Mouse (Mus musculus) stomach, embryonic 14.5 days (tissue): ENCODE measurements around the gene Abca5. TPM values are rescaled to one million over a fixed set of nuclear protein-coding genes. Genes with fewer than 3 reads are reported as not detected.
"Not testable (repeated sequence)": the region's sequence is repeated elsewhere in the genome, so short reads cannot be mapped to it uniquely, and the experiment has no call there.

Experiments used
- ATAC-seq: fragments of 200-750 bp; cut with Nextera tagmentation; 2 replicates; pipeline ENCODE4 v1.8.0; 2017; ENCODE audit warnings: low read depth, moderate TSS enrichment; ENCODE audit not compliant: insufficient number of reproducible peaks, insufficient read depth, low FRiP score
- H3K27ac ChIP-seq: fragments of 300-500 bp; sonication (generic); 2 replicates; pipeline ENCODE4 v1.5.1; 2014; ENCODE audit warnings: mild to moderate bottlenecking, low read length, moderate library complexity, mixed read lengths
- H3K27me3 ChIP-seq: fragments of 300-500 bp; sonication (generic); 2 replicates; pipeline ENCODE4 v1.6.1; 2014; ENCODE audit warnings: low read length, control low read depth, mixed read lengths; ENCODE audit not compliant: control insufficient read depth, insufficient read depth
- H3K36me3 ChIP-seq: fragments of 300-500 bp; sonication (generic); 2 replicates; pipeline ENCODE4 v1.6.1; 2014; ENCODE audit warnings: mild to moderate bottlenecking, control low read depth, low read length, moderate library complexity, mixed read lengths; ENCODE audit not compliant: control insufficient read depth, insufficient read depth
- H3K4me1 ChIP-seq: fragments of 300-500 bp; sonication (generic); 2 replicates; pipeline ENCODE4 v1.6.1; 2014; ENCODE audit warnings: low read length, control low read depth, mixed read lengths; ENCODE audit not compliant: control insufficient read depth, insufficient read depth
- H3K4me2 ChIP-seq: fragments of 300-500 bp; sonication (generic); replicated peaks from 2 replicates; pipeline ENCODE4 v1.6.1; 2014; ENCODE audit warnings: low read depth, low read length, control low read depth
- H3K4me3 ChIP-seq: fragments of 300-500 bp; sonication (generic); 2 replicates; pipeline ENCODE4 v1.5.1; 2014; ENCODE audit warnings: low read depth, low read length, control low read depth
- H3K9ac ChIP-seq: fragments of 300-500 bp; sonication (generic); replicated peaks from 2 replicates; pipeline ENCODE4 v1.6.1; 2014; ENCODE audit warnings: low read depth, mild to moderate bottlenecking, control low read depth, low read length, moderate library complexity, mixed read lengths
- H3K9me3 ChIP-seq: fragments of 300-500 bp; sonication (generic); 2 replicates; pipeline ENCODE4 v1.6.1; 2016; ENCODE audit warnings: low read depth, low read length, control low read depth; ENCODE audit not compliant: control insufficient read depth
- WGBS: fragments of 180-500 bp; shearing (Covaris S2); extraction: QIAGEN DNeasy Blood & Tissue Kit; methylation state at CpG from one replicate; pipeline ENCODE4 v1.1.7; 2014; 5-methylcytosine and 5-hydroxymethylcytosine counted together
- polyA plus RNA-seq: library from polyadenylated mRNA; unstranded; fragments of >200 nt; fragmentation: Nextera tagmentation; extraction: Ambion mirVana; gene quantifications from 2 replicates; pipeline ENCODE4 v1.2.1, GENCODE M21; 2014

Gene Abca5
- polyA plus RNA-seq, 1 experiment from 2014 or later, result 8.7 TPM

DNA sequence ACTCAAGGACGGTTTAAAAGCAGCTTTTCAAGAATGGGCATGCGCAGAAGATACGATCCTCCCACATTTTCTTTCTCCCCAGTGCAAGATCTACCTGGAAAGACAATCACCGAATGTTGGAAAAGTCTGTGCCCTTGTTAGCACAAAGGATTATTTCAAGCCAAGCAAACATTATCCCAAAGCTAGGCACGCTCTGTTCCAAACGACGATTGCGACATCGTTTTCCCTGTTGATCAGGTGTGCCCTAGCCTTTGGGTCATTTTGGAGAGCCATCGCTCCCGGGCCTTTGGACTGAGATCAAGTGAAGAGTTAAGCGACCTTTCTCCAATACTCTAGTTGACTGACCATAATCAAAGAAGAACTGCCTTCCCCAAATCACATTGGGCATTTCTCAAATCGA, 30.1 kb upstream of the Abca5 start:
- H3K9ac ChIP-seq, result no peak overlapping the region
- 89% methylated on average over 13 of the region's 13 CpGs for WGBS

GRCm38 (mm10) chr11:110366902-110367301, 29.4 kb upstream of the Abca5 start:
- no peak for ATAC-seq
- no peaks in the 10 kb centered on the region for H3K36me3 ChIP-seq
- H3K27me3 ChIP-seq, result no peaks in the 10 kb centered on the region
- H3K4me2 ChIP-seq, result no peak overlapping the region
- H3K9me3 ChIP-seq, result no peaks in the 10 kb centered on the region
- H3K4me3 ChIP-seq, result no peak overlapping the region
- H3K27ac ChIP-seq, result no peak overlapping the region
- no peak overlapping the region for H3K9ac ChIP-seq
- 71% methylated on average over 3 of the region's 3 CpGs for WGBS
- H3K4me1 ChIP-seq, result no peaks in the 10 kb centered on the region

More for the DNA sequence above, 30.1 kb upstream of the Abca5 start:
- Histone ChIP-seq H3K27me3 (no peaks in the 10 kb centered on the region), H3K4me2 (no peak overlapping the region), H3K4me1 (no peaks in the 10 kb centered on the region), H3K36me3 (no peaks in the 10 kb centered on the region), H3K9me3 (no peaks in the 10 kb centered on the region), H3K4me3 (no peak overlapping the region), H3K27ac (no peak overlapping the region)
- ATAC-seq, result no peak

GRCm38 (mm10) chr11:110365016-110365415, 27.5 kb upstream of the Abca5 start:
- H3K9ac ChIP-seq, result no peak overlapping the region
- H3K4me3 ChIP-seq, result no peak overlapping the region
- no peaks in the 10 kb centered on the region for H3K4me1 ChIP-seq
- H3K27ac ChIP-seq, result no peak overlapping the region
- ATAC-seq, result no peak
- no peak overlapping the region for H3K4me2 ChIP-seq
- no peaks in the 10 kb centered on the region for H3K9me3 ChIP-seq
- 75% methylated on average over 3 of the region's 3 CpGs for WGBS
- no peaks in the 10 kb centered on the region for H3K27me3 ChIP-seq
- no peaks in the 10 kb centered on the region for H3K36me3 ChIP-seq

GRCm38 (mm10) chr11:110357756-110358551, 20.4 kb upstream of the Abca5 start:
- Histone ChIP-seq H3K36me3 (no peaks in the 10 kb centered on the region), H3K4me1 (no peaks in the 10 kb centered on the region), H3K9ac (no peak overlapping the region), H3K27ac (no peak overlapping the region), H3K9me3 (no peaks in the 10 kb centered on the region), H3K4me3 (no peak overlapping the region), H3K27me3 (no peaks in the 10 kb centered on the region), H3K4me2 (no peak overlapping the region)
- 72% methylated on average over 16 of the region's 16 CpGs for WGBS
- ATAC-seq, result no peak

DNA sequence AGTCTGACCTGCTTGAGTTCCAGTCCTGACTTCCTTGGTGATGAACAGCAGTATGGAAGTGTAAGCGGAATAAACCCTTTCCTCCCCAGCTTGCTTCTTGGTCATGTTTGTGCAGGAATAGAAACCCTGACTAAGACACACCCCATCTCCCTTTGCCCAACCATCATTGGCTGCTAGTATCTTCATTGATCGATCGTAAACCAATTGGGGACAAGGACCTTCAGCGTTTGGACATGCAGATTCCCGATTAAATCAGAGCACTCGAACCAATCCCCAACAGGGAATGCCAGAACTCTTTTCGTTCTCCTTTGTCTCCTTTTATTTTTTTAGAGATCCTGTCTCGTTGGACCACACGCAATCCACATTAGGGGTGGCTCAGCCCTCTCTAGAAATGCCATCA, 17.6 kb upstream of the Abca5 start:
- H3K4me2 ChIP-seq, H3K9me3 ChIP-seq, H3K9ac ChIP-seq, H3K27ac ChIP-seq, H3K27me3 ChIP-seq, H3K36me3 ChIP-seq, H3K4me3 ChIP-seq, ATAC-seq, H3K4me1 ChIP-seq: not testable (repeated sequence)
- 83% methylated on average over 9 of the region's 9 CpGs for WGBS

DNA sequence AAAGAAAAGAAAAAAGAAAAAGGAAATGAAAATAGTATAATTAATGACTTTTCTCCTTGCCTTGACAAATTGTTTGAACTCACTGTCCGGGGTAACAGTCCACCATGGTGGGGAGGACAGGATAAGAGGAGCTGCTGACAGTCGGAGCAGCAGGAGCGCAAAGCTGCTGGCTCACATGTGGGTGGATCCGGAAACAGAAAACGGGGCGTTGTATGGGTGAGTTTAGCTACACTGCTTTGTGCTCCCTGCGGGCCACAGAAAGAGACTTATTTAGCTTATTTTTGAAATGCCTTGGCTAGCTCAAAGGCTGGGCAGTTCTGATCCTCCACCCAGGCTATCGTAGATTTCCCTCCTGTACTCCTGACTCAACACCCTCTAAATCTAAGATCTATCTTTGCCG, 16.7 kb upstream of the Abca5 start:
- WGBS, result 71% methylated on average over 9 of the region's 9 CpGs
- Histone ChIP-seq H3K4me3 (no peak overlapping the region), H3K4me1 (no peaks in the 10 kb centered on the region), H3K27me3 (no peaks in the 10 kb centered on the region), H3K9ac (no peak overlapping the region), H3K36me3 (no peaks in the 10 kb centered on the region), H3K9me3 (no peaks in the 10 kb centered on the region), H3K27ac (no peak overlapping the region), H3K4me2 (no peak overlapping the region)
- ATAC-seq, result no peak

DNA sequence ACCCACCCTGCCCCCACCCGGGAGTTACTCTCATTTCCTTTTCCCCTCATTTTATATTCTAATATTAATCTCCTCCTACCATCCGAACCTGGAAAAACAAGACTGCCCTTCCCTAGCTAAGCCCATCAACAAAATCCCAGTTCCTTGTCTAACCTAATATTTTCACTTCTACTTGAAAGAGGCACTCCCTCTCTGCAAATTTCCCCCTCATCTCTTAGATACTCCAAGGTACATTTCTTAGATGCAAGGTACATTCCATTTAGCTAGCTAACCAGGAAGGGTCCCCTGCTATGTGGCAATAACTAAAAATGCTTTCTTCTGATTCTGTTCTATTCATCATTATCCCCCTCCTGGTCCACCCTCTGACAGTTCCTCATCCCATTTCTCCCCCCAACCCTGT, 10.7 kb upstream of the Abca5 start:
- Histone ChIP-seq H3K4me1 (no peaks in the 10 kb centered on the region), H3K27me3 (no peaks in the 10 kb centered on the region), H3K9ac (no peak overlapping the region), H3K4me2 (no peak overlapping the region), H3K9me3 (no peaks in the 10 kb centered on the region), H3K36me3 (no peaks in the 10 kb centered on the region), H3K4me3 (no peak overlapping the region), H3K27ac (no peak overlapping the region)
- no peak for ATAC-seq
- 74% methylated on average over 2 of the region's 2 CpGs for WGBS

DNA sequence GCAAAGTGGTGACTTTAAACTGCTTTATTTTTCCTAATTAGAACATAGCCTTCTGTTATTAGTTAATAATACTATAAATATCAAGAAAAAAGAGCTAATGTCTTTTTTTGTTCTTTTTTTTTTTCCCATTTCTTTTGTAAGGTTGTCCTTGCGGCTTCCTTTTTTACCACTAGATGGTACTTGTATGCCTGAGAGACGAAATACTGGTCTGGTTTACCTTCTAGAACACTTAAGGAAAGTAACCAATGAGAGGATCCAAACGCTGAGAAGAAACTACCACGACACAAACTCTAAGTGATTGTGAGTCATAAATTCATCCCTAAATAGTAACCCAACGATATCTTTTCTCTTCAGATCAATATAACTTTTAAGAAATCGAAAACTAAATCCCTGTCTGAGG, 10.3 kb upstream of the Abca5 start:
- Histone ChIP-seq H3K4me1 (no peaks in the 10 kb centered on the region), H3K9ac (no peak overlapping the region), H3K27ac (no peak overlapping the region), H3K9me3 (no peaks in the 10 kb centered on the region), H3K4me2 (no peak overlapping the region), H3K4me3 (no peak overlapping the region), H3K27me3 (no peaks in the 10 kb centered on the region), H3K36me3 (no peaks in the 10 kb centered on the region)
- ATAC-seq, result no peak
- 58% methylated on average over 6 of the region's 6 CpGs for WGBS

DNA sequence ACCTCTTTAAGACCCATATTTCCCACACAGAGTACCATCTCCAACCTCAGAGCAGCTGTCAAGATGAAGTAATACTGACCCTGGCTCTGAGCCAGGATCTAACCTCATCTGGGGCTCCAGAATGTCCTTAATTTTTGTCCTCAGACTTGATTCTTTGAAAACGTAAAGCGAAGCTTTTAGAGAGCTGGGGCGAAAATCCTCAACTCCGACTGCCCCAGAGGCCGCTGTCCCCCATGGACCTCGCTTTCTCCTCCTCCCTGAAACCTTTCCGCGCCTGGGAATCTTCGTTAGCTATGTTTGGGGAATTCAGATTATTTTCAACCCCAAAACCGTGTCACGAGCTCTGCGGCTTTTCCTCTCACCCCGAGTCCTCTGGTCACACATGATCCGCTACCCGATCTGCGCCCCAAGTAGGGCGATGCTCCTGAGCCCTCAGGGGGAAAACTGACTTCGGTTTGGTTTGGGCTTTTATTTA, 665 bp downstream of the Abca5 start:
- under 1% methylated on average over 18 of the region's 18 CpGs for WGBS
- peak; percentile 30; the same call in 1 of the 2 replicates for ATAC-seq
- H3K4me2 ChIP-seq, result peak overlapping the region; percentile 69

More for the DNA sequence above, 665 bp downstream of the Abca5 start:
- H3K9ac ChIP-seq, result peak overlapping the region; percentile 25; the same call in 1 of the 2 replicates
- H3K4me1 ChIP-seq, result no peaks in the 10 kb centered on the region
- H3K4me3 ChIP-seq, result peak overlapping the region; percentile 82
- H3K27ac ChIP-seq, result no peak overlapping the region
- H3K27me3 ChIP-seq, result no peaks in the 10 kb centered on the region
- no peaks in the 10 kb centered on the region for H3K9me3 ChIP-seq
- no peaks in the 10 kb centered on the region for H3K36me3 ChIP-seq
